Mouse (Mus musculus) liver, adult 2 months (tissue): ENCODE results near the gene Traf2.

Source experiments
- CTCF ChIP-seq: fragments of 200-500 bp; IDR thresholded peaks from 2 replicates; pipeline ENCODE4 v1.5.1; 2011; ENCODE audit warnings: low read depth, low read length, control low read depth
- POLR2A ChIP-seq: fragments of 200-500 bp; IDR thresholded peaks from 2 replicates; pipeline ENCODE4 v1.6.1; 2011; ENCODE audit warnings: low read length, control low read depth; ENCODE audit not compliant: insufficient read depth; ENCODE audit errors: extremely low read depth

DNA sequence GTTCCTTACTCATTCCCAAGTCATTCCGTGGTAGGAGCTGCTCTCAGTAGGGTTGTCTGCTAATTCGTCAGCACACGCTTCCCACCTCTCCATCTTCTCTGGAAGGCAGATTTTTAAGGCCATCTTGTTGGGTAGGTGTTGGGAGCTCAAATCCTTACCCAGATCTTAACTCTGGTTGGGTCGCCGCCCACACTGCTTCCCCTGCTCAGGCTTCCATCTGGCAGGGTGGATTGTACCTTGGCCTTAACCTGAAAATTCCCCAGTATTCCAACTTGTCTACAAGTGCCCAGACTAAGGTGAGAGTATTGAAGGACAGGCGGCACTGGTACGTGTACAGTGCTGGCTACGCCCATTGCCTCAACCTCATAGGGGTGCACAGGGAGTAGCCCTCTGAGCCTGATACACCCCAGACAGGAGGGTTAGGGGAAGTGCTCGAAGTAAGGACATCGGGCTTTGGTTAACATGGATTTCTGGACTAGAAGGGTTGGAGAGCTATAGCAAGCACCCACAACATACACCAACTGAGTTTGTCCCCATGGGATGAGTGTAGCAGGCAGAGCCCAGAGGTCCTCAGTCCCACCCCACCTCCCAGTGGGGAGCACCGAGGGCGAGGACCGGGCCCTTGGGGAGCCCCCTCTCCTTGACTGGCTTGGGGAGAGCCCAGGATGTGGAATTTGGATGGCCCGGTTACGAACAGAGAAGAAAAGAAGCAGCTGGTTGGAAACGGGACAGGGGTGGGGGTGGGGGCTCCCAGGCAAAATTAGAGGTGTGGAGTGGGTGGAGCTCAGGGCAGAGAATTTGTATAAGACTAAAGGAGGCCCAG lies 29.5 kb upstream of the Traf2 start:
- TF ChIP-seq CTCF: no peak
- TF ChIP-seq POLR2A: no peak
